Mouse (Mus musculus): ENCODE results near the gene Wdr46.

GRCm38 (mm10) chr17:33943454-33943853, 3.0 kb downstream of the Wdr46 start:
- TF ChIP-seq CTCF (IDR thresholded peaks at IDR 0.05; ENCODE audit: insufficient read depth, low read depth, low read length) (no peak), POLR2A (IDR thresholded peaks at IDR 0.05; ENCODE audit: insufficient read depth, low read depth, low read length) (no peak)
